Mouse (Mus musculus): ENCODE measurements around the gene Snrpd2.
A peak's percentile ranks its signal among the peaks of the same experiment; 100 is the strongest.

Snrpd2 gene

GRCm38 (mm10) chr7:19178035-19178434 is 28.5 kb downstream of the Snrpd2 start:
- DNase-seq (ENCODE audit: low spot score in 2 of 2), result no peak

- DNase-seq (ENCODE audit: low spot score in 2 of 2), result peak; percentile 78 to 88
Observed at GRCm38 (mm10) chr7:19178443-19179092, 29.0 kb downstream of the Snrpd2 start.

DNA sequence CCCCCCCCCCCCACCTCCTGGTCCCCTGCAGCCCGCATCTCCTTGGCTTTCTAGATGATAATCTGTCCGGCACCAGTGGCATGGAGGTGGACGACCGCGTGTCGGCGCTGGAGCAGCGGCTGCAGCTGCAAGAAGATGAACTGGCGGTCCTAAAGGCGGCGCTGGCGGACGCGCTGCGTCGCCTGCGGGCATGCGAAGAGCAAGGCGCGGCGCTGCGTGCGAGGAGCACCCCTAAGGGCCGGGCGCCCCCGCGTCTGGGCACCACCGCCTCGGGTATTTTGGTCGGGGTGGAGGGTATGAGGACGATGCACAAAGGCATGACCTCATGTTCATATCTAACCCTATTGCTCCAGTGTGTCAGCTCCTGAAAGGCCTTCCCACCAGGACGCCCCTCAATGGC is 29.7 kb downstream of the Snrpd2 start:
- DNase-seq (ENCODE audit: low spot score in 2 of 2), result peak; percentile 25 to 77

- DNase-seq (ENCODE audit: low spot score in 2 of 2), result no peak
Observed at GRCm38 (mm10) chr7:19179936-19180335, 30.4 kb downstream of the Snrpd2 start.

GRCm38 (mm10) chr7:19180862-19181429 is 31.4 kb downstream of the Snrpd2 start:
- DNase-seq (ENCODE audit: low spot score in 2 of 2), result peak in 1 of 2 experiments; percentile 48

- DNase-seq (ENCODE audit: low spot score in 2 of 2), result no peak
Observed at GRCm38 (mm10) chr7:19184250-19184649, 34.7 kb downstream of the Snrpd2 start.

DNA sequence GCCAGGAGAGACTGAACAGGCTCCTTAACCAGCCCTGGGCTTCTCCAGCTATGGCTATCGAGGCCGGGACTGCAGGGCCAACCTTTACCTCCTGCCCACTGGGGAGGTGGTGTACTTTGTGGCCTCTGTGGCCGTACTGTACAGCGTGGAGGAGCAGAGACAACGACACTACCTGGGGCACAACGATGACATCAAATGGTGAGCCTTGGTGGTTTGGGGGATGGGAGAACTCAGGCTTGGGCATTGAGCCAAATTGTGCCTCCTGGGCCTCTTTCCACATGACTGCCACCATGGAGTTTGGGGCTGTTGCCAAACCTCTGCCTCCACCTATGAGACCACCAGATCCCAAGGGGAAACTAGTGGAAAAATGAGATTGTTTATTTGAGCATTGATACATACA is 35.2 kb downstream of the Snrpd2 start:
- DNase-seq (ENCODE audit: low spot score in 2 of 2), result no peak

DNA sequence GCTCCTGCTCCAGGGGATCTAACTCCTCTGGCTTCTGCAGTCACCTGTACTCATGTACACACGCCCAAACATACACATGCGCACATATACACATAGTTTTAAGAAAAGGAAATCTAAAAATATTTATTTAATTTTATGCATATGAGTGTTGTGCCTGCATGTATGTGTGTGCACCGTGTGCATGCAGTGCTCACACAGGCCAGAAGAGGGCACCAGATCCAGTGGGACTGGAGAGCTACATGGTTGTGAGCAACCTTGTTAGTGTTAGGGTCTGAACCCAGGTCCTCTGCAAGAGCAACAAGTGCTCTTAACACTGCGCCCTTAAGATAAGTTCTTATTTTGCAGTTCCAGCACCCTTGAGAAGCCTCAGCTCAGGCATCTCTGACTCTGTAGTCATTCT is 45.2 kb downstream of the Snrpd2 start:
- DNase-seq (ENCODE audit: low spot score in 2 of 2), result peak in 1 of 2 experiments; percentile 49

- peak in 1 of 2 experiments; percentile 58 for DNase-seq (ENCODE audit: low spot score in 2 of 2)
Observed at GRCm38 (mm10) chr7:19196676-19197075, 47.2 kb downstream of the Snrpd2 start.

DNA sequence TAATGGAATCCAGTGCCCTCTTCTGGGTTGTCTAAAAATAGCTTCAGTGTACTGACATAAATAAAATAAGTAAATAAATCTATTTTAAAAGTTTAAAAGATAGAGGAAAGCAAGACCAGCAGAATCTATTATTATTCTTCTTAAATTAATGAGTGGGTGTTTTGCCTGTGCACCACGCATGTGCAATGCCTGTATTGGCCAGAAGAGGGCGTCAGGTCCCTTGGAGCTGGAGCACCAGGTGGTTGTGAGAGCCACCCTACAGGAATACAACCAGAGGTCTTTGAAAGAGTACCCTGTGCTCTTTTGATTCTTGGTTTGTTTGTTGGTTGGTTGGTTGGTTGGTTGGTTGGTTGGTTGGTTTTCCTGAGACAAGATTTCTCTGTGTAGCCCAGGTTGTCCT is 48.5 kb downstream of the Snrpd2 start:
- peak; percentile 39 to 74 for DNase-seq (ENCODE audit: low spot score in 2 of 2)

DNA sequence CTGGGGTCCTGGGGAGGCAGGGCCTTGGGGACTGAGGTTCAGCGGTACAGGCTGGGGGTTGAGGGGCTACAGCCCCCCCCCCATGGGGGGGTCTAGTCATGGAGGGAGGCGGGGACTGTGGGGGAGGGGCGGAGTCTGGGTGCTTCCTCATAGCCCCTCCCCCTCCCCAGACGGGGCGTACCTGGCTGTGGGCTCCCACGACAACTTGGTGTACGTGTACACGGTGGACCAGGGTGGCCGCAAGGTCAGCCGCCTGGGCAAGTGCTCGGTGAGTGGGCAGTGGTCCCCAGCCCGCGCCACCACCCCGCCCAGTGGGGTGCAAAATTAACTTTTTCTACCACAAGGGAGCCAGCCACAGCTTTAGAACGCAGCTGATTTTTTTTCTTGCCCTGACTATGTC is 52.1 kb downstream of the Snrpd2 start:
- DNase-seq (ENCODE audit: low spot score in 2 of 2), result no peak

DNA sequence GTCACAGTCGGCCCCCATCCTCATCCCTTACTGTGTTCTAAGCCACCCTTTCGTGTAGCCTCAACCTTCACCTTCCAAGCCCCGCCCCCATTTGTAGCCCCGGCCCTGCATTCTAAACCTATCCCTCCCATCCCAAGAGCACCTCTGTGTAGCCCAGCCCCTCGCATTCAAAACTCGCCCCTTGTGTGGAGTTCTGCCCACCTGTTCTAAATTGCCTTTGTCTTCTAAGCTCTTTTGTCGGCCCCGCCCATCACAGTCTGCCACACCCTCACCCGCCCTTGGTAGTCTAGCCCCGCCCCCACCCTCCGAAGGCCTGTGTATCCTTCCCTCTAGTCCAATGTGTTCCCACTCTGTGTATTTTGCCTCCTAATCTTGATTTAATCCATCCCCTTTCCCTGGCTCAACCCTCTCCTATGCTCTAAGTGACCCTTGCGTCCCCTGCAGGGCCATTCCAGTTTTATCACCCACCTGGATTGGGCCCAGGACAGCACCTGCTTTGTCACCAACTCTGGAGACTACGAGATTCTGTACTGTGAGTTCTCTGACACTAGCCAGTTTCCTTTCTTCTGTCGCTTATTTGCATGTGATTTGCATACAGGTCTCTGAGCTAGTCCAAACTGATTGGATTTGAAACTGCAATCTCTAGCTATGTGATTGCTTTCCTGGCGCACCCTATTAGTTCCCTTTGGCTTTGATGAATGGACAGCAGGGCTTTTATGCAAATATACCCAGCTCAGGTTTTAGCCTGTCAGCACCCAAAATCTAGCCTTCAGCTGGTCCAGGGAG is 52.7 kb downstream of the Snrpd2 start:
- no peak for DNase-seq (ENCODE audit: low spot score in 2 of 2)
